Mouse (Mus musculus): Measurements from ENCODE around the gene Neurl1a. TPM values are rescaled to one million over a fixed set of nuclear protein-coding genes. Genes with fewer than 3 reads are reported as not detected.

Neurl1a gene
- polyA plus RNA-seq, 1 experiment from 2014 or later = 0.76 TPM

DNA sequence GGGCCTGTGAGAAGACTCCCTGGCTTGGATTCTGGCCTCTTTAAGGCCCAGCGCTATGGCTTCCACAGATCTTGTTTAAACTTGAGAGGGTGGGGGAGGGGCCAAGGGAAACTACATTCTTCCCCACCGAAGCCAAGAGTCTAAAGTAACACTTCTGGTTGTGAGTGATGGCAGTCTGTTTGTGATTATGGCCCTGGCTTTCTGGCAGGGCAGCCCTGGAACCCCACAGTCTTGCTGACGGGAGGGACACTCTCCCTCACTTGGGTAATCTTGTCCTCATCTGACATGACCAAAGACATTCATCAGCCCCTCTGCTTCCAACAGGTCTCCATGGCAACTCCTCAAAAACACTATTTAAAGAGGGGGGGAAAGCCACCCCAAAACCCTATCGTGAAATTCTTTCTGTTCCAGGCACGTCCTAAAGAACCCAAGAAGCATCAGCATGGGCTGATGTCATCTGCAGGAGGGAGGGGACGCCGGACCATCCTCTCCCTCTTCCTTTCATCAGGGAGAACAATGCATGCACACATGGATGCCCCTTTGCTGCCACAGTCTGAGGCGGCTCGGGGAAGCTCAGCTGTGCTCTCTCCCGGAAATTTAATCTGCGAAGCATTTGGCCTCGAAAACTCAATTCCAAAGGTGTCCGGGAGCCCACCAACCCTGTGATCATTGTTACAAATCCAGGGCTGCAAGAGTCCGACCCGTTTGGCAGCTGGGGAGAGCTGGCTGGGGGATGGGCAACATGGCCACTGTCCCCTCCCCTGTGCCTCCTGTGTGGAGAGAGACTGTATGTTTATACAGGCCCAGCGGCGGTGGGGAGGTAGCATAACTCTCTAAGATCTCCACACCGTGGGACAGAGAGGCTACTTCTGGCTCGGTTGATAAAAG, 122.9 kb downstream of the Neurl1a start:
- H3K4me3 ChIP-seq (ENCODE audit: low read depth, low read length) = no peak overlapping the region
- WGBS (ENCODE audit: insufficient replicate concordance) = 54% methylated on average over 19 of the region's 19 CpGs
- H3K9me3 ChIP-seq (ENCODE audit: low read length) = no peaks in the 10 kb centered on the region
- H3K36me3 ChIP-seq (replicated peaks; ENCODE audit: insufficient read depth, low read length) = 0 out of 2 replicates have a peak, but pooled peaks cover 2% of the 10 kb centered on the region
- no peak overlapping the region for H3K4me2 ChIP-seq (ENCODE audit: low read depth, low read length)
- no peak overlapping the region for H3K9ac ChIP-seq (replicated peaks)
- DNase-seq (no peak), ATAC-seq (peak; percentile 76)
- no peaks in the 10 kb centered on the region for H3K27me3 ChIP-seq (ENCODE audit: insufficient read depth, low read length)
- peaks cover 15% of the 10 kb centered on the region for H3K4me1 ChIP-seq (ENCODE audit: insufficient read depth)
- peak overlapping the region; percentile 72 for H3K27ac ChIP-seq (ENCODE audit: low read depth)
- no peak for TF ChIP-seq CTCF (IDR thresholded peaks at IDR 0.05; ENCODE audit: low read depth)
- TF ChIP-seq EP300 (IDR thresholded peaks at IDR 0.05; ENCODE audit: low read depth) = no peak

DNA sequence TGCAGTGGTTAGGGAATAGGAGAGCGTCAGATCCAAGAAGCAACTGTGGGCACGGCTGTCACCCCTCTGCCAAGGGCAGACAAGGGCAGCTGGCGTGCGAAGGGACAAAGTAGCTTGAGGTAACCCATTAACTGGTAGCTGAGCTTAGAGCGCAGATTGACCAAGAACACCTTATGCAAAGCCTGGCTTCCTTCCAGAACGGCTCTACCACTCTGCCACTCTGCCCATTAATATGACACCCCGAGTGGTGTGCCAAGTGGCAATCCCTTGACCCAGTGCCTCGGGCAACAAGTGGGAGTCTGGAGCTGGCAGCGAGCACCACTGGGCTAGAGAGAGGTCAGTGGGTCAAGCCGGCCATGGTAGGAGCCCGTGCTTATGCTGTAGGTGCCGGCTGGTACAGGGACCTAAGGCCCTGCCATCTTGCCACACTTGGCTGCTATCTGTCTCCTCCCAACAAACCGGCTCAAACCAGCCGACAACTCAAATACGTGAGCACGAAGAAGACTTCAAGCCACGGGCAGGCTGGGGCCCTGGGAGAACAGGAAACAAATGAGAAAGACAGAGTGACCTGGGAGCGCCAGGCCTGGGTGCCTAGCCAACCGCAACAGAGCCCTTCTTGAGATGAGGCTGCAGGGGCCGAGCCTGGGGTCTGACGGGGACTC, 123.7 kb downstream of the Neurl1a start:
- Histone ChIP-seq H3K27ac (ENCODE audit: low read depth) (peak overlapping the region; percentile 72), H3K36me3 (replicated peaks; ENCODE audit: insufficient read depth, low read length) (0 out of 2 replicates have a peak, but pooled peaks cover 2% of the 10 kb centered on the region), H3K4me3 (ENCODE audit: low read depth, low read length) (no peak overlapping the region), H3K4me1 (ENCODE audit: insufficient read depth) (peaks cover 15% of the 10 kb centered on the region), H3K9me3 (ENCODE audit: low read length) (no peaks in the 10 kb centered on the region), H3K4me2 (ENCODE audit: low read depth, low read length) (no peak overlapping the region), H3K27me3 (ENCODE audit: insufficient read depth, low read length) (no peaks in the 10 kb centered on the region), H3K9ac (replicated peaks) (no peak overlapping the region)
- ATAC-seq = peak; percentile 90
- no peak for TF ChIP-seq EP300 (IDR thresholded peaks at IDR 0.05; ENCODE audit: low read depth)
- DNase-seq = peak; percentile 59
- WGBS (ENCODE audit: insufficient replicate concordance) = 63% methylated on average over 21 of the region's 21 CpGs

DNA sequence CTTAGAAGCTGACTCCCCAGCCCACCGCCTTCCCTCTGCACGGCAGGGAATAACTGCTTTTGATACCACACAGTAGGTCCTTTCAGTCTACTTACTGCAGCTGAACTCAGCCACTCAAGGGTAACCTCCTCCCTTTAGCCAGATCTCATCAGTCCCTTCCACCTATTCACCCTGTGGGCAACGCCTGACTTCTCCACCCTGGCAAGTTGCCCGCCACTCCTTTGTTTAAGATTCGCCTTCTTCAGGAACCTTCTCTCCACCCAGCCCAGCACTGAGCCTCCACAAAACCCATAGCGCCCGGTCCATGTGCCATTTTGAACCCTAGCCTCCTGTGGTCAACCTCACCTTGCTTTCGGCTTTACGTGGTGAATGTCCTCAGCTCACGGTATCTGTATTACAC, 124.5 kb downstream of the Neurl1a start:
- H3K9ac ChIP-seq (replicated peaks) = no peak overlapping the region
- WGBS (ENCODE audit: insufficient replicate concordance) = 86% methylated on average over 10 of the region's 10 CpGs
- no peak for DNase-seq
- no peaks in the 10 kb centered on the region for H3K27me3 ChIP-seq (ENCODE audit: insufficient read depth, low read length)
- H3K9me3 ChIP-seq (ENCODE audit: low read length) = no peaks in the 10 kb centered on the region
- ATAC-seq = no peak
- no peak for TF ChIP-seq CTCF (IDR thresholded peaks at IDR 0.05; ENCODE audit: low read depth)
- TF ChIP-seq EP300 (IDR thresholded peaks at IDR 0.05; ENCODE audit: low read depth) = no peak
- no peak overlapping the region for H3K27ac ChIP-seq (ENCODE audit: low read depth)
- H3K36me3 ChIP-seq (replicated peaks; ENCODE audit: insufficient read depth, low read length) = 0 out of 2 replicates have a peak, but pooled peaks cover 2% of the 10 kb centered on the region
- peaks cover 15% of the 10 kb centered on the region for H3K4me1 ChIP-seq (ENCODE audit: insufficient read depth)
- no peak overlapping the region for H3K4me2 ChIP-seq (ENCODE audit: low read depth, low read length)
- no peak overlapping the region for H3K4me3 ChIP-seq (ENCODE audit: low read depth, low read length)

DNA sequence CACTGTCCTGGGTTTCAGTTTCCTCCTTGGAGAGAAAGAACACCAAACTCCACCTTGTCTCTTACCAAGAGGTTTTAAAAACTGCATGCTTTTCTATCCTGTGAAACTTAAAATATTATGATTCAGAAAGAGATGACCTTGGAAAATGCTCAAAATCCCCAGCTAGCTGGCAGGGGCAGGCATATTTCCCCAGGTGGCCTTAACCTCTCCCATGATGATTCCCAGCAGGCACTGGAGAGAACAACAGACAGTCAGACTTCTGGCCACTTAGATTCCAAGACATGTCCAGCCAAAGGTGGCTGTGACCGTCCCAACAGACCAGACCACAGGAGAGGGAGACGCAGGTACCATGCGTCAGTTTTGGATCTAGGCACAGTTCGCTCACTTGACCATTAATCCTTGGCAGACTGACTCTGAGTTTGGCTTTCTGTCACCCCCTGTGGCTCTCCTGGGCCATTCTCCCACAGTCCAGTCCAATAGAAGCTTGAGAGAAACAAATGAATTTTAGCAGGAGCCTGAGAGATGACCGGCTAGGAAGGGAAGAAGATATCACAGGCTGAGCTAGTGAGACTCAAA, 125.6 kb downstream of the Neurl1a start:
- 80% methylated on average over 5 of the region's 5 CpGs for WGBS (ENCODE audit: insufficient replicate concordance)
- no peak overlapping the region for H3K4me2 ChIP-seq (ENCODE audit: low read depth, low read length)
- DNase-seq (no peak), ATAC-seq (no peak)
- H3K4me3 ChIP-seq (ENCODE audit: low read depth, low read length) = no peak overlapping the region
- 0 out of 2 replicates have a peak, but pooled peaks cover 2% of the 10 kb centered on the region for H3K36me3 ChIP-seq (replicated peaks; ENCODE audit: insufficient read depth, low read length)
- no peaks in the 10 kb centered on the region for H3K27me3 ChIP-seq (ENCODE audit: insufficient read depth, low read length)
- peaks cover 15% of the 10 kb centered on the region for H3K4me1 ChIP-seq (ENCODE audit: insufficient read depth)
- TF ChIP-seq CTCF (IDR thresholded peaks at IDR 0.05; ENCODE audit: low read depth) (no peak), EP300 (IDR thresholded peaks at IDR 0.05; ENCODE audit: low read depth) (no peak)
- no peak overlapping the region for H3K9ac ChIP-seq (replicated peaks)
- H3K27ac ChIP-seq (ENCODE audit: low read depth) = no peak overlapping the region
- no peaks in the 10 kb centered on the region for H3K9me3 ChIP-seq (ENCODE audit: low read length)

DNA sequence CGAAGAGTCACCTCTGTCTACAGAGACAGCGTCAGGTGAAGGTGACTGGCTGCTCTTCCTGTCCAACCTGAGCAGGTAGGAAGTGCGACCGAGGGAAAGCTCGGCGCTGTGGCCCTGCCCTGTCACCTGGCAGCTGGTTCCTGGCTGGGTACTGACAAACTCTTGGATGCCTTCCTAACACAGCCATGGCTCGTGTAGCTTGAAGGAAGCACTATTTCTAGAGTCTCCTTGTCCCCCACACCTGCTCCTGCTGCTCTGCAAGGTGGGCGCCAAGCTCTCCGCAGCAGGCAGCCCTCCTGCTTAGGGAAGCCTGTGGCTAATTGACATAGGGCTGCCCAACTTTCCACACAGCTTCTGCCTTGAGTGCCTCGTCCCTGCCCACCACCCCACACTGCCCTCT, 126.8 kb downstream of the Neurl1a start:
- Histone ChIP-seq H3K9ac (replicated peaks) (no peak overlapping the region), H3K4me3 (ENCODE audit: low read depth, low read length) (no peak overlapping the region), H3K4me2 (ENCODE audit: low read depth, low read length) (no peak overlapping the region), H3K27ac (ENCODE audit: low read depth) (no peak overlapping the region), H3K27me3 (ENCODE audit: insufficient read depth, low read length) (no peaks in the 10 kb centered on the region), H3K9me3 (ENCODE audit: low read length) (no peaks in the 10 kb centered on the region), H3K4me1 (ENCODE audit: insufficient read depth) (peaks cover 15% of the 10 kb centered on the region), H3K36me3 (replicated peaks; ENCODE audit: insufficient read depth, low read length) (0 out of 2 replicates have a peak, but pooled peaks cover 2% of the 10 kb centered on the region)
- DNase-seq (no peak), ATAC-seq (no peak)
- TF ChIP-seq CTCF (IDR thresholded peaks at IDR 0.05; ENCODE audit: low read depth) = no peak
- no peak for TF ChIP-seq EP300 (IDR thresholded peaks at IDR 0.05; ENCODE audit: low read depth)
- WGBS (ENCODE audit: insufficient replicate concordance) = 77% methylated on average over 10 of the region's 10 CpGs
